Mouse (Mus musculus): ENCODE data around the gene Chrd.

GRCm38 (mm10) chr16:20702522-20702893, 30.4 kb upstream of the Chrd start:
- TF ChIP-seq CTCF (IDR thresholded peaks at IDR 0.05; ENCODE audit: borderline replicate concordance, insufficient read depth, low read depth, low read length) (peak; percentile 57; the same call in 1 of the 2 replicates), POLR2A (IDR thresholded peaks at IDR 0.05; ENCODE audit: borderline replicate concordance, insufficient read depth, low read length) (0 out of 2 replicates have a peak, but pooled peaks have one; percentile 2)
